Mouse (Mus musculus): Measurements from ENCODE around the gene Efna1. TPM values are rescaled to one million over a fixed set of nuclear protein-coding genes. Genes with fewer than 3 reads are reported as not detected.

Efna1 gene
- polyA plus RNA-seq, 1 experiment from 2014 or later: 66.0 TPM

DNA sequence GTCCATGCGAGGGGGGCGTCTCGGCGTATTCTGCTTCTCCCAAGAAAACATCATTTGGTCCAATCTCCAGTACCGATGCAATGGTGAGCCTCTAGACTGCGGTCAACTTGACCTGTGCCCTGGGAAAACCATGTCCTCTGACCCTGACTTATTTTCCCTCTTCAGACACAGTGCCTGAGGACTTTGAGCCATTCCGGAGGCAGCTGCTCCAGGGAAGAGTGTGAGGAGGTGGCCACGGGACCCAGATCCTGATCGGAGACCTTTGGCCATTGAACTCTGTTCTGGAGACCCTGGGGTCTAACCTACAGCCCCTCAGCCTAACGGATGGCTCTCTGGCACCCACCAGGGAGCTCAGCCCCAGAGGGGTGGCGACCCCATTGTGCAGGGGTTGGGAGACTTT lies 54.6 kb downstream of the Efna1 start:
- Histone ChIP-seq H3K36me3 (peaks cover 12% of the 10 kb centered on the region; the same call in 1 of the 2 replicates), H3K4me2 (peak overlapping the region; percentile 80), H3K4me1 (peaks cover 43% of the 10 kb centered on the region), H3K4me3 (replicated peaks) (peak overlapping the region; percentile 45), H3K9me3 (replicated peaks) (no peaks in the 10 kb centered on the region), H3K9ac (0 out of 2 replicates have a peak overlapping the region, but pooled peaks have one; percentile 39), H3K27me3 (peaks cover 13% of the 10 kb centered on the region), H3K27ac (no peak overlapping the region)
- ATAC-seq (replicated peaks; ENCODE audit: low FRiP score): no peak
- 34% methylated on average over 11 of the region's 11 CpGs for whole genome bisulfite sequencing

DNA sequence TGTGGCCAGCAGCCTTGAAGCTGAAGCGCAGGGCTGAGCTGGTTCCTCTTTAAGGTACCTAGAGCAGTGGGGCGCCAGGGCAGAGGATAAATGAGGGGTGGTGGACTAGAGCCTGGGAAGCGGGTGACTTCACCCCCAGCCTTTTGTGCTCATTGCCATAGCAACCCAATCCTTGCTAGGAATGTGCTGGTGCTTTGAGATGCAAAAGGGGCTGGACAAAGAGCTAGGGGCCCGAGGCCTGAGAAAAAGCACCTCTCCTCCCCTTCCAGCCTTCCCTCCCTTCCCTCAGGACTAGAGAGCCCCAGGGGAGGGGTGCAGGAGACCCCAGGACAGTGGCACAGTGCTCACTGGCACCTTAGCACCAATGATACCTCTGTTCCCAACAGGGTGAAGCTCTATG lies 55.0 kb downstream of the Efna1 start:
- H3K4me3 ChIP-seq (replicated peaks): no peak overlapping the region
- H3K27me3 ChIP-seq: peaks cover 13% of the 10 kb centered on the region
- H3K4me1 ChIP-seq: peaks cover 43% of the 10 kb centered on the region
- H3K36me3 ChIP-seq: peaks cover 13% of the 10 kb centered on the region; the same call in 1 of the 2 replicates
- H3K4me2 ChIP-seq: peak overlapping the region; percentile 80
- H3K9me3 ChIP-seq (replicated peaks): no peaks in the 10 kb centered on the region
- H3K9ac ChIP-seq: no peak overlapping the region
- ATAC-seq (replicated peaks; ENCODE audit: low FRiP score): no peak
- 52% methylated on average over 4 of the region's 4 CpGs for WGBS
- H3K27ac ChIP-seq: no peak overlapping the region

DNA sequence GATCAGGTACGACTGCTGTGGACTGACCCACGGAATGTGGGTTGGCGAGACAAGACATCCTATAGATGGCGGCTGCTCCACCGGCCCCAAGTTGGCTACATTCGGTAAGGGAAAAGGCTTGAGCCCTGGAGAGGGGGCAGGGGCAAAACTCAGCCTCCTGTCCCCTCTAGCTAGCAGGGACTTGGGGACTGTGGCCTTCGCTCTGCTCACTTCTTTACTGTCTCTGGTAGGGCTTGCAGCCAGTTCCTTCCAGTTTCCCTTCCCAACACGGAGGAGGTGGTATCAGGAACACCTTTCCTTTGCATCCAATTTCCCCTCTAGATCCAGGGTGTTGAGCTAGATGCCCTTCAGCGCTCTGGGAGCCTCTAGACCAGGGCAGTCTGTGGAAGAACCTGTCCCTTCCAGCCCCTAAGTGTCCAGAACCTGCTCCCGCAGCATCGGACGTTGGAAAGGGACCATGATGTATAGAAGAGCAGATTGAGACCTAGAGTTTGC lies 55.6 kb downstream of the Efna1 start:
- no peak for ATAC-seq (replicated peaks; ENCODE audit: low FRiP score)
- Histone ChIP-seq H3K4me3 (replicated peaks) (no peak overlapping the region), H3K9me3 (replicated peaks) (no peaks in the 10 kb centered on the region), H3K4me1 (peaks cover 43% of the 10 kb centered on the region), H3K36me3 (peaks cover 13% of the 10 kb centered on the region; the same call in 1 of the 2 replicates), H3K27ac (no peak overlapping the region), H3K9ac (no peak overlapping the region), H3K4me2 (no peak overlapping the region; the same call in 1 of the 2 replicates), H3K27me3 (peaks cover 11% of the 10 kb centered on the region)
- WGBS: 66% methylated on average over 12 of the region's 12 CpGs

DNA sequence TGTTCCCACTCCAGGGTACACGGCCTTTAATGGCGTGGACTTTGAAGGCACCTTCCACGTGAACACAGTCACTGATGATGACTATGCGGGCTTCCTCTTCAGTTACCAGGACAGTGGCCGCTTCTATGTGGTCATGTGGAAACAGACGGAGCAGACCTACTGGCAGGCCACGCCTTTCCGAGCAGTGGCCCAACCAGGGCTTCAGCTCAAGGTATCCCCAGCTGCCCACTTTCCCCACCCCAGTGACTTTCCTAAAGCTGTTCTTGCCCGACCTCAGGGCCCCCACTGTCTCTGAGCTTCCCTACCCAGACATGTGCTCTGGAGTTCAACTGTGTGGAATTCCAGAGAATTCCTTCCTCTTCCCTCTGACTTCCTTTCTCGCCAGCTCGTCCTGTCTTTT lies 56.1 kb downstream of the Efna1 start:
- H3K9ac ChIP-seq: no peak overlapping the region
- H3K4me2 ChIP-seq: no peak overlapping the region
- no peak overlapping the region for H3K27ac ChIP-seq
- H3K36me3 ChIP-seq: peaks cover 13% of the 10 kb centered on the region; the same call in 1 of the 2 replicates
- no peaks in the 10 kb centered on the region for H3K9me3 ChIP-seq (replicated peaks)
- ATAC-seq (replicated peaks; ENCODE audit: low FRiP score): no peak
- no peak overlapping the region for H3K4me3 ChIP-seq (replicated peaks)
- H3K4me1 ChIP-seq: peaks cover 41% of the 10 kb centered on the region
- peaks cover 11% of the 10 kb centered on the region for H3K27me3 ChIP-seq
- WGBS: 84% methylated on average over 11 of the region's 11 CpGs

MicroRNA genes within 50 kb of the gene (microRNA counts, 519-probe panel; counts per million panel counts)
- microRNA mmu-miR-92b: 349 counts per million, percentile 1 among the panel's probes with 10 or more counts

Small RNA genes within 50 kb of the gene (microRNA-seq; reads per million reads assigned to microRNA genes)
- gene Mir92b: 167 reads per million, percentile 63 among the genes with 10 or more reads in this experiment

Other genes with a start within 250 kb of the Efna1 start
- gene Rusc1, start 187.8 kb downstream of the Efna1 start, polyA plus RNA-seq (2015; fragmentation: Nextera tagmentation; extraction: Ambion mirVana): 19.3 and 19.7 TPM in 2 replicates
- gene Gm43738, start 180.0 kb downstream of the Efna1 start, polyA plus RNA-seq (2015; fragmentation: Nextera tagmentation; extraction: Ambion mirVana): not detected in 2 replicates
- gene Fdps, start 179.2 kb downstream of the Efna1 start, polyA plus RNA-seq (2015; fragmentation: Nextera tagmentation; extraction: Ambion mirVana): 188 and 215 TPM in 2 replicates
- gene Pklr, start 145.0 kb downstream of the Efna1 start, polyA plus RNA-seq (2015; fragmentation: Nextera tagmentation; extraction: Ambion mirVana): 2.3 and 5.5 TPM in 2 replicates
- gene Hcn3, start 120.9 kb downstream of the Efna1 start, polyA plus RNA-seq (2015; fragmentation: Nextera tagmentation; extraction: Ambion mirVana): 1.6 and 3.1 TPM in 2 replicates
- 28.4 and 32.0 TPM in 2 replicates for gene Clk2, start 116.3 kb downstream of the Efna1 start, polyA plus RNA-seq (2015; fragmentation: Nextera tagmentation; extraction: Ambion mirVana)
- 122 and 133 TPM in 2 replicates for gene Scamp3, start 103.7 kb downstream of the Efna1 start, polyA plus RNA-seq (2015; fragmentation: Nextera tagmentation; extraction: Ambion mirVana)
- gene Fam189b, start 98.0 kb downstream of the Efna1 start, polyA plus RNA-seq (2015; fragmentation: Nextera tagmentation; extraction: Ambion mirVana): 37.1 and 50.4 TPM in 2 replicates
- gene Gba, start 78.2 kb downstream of the Efna1 start, polyA plus RNA-seq (2015; fragmentation: Nextera tagmentation; extraction: Ambion mirVana): 41.4 and 44.0 TPM in 2 replicates
- 14.9 and 20.5 TPM in 2 replicates for gene Thbs3, start 66.0 kb downstream of the Efna1 start, polyA plus RNA-seq (2015; fragmentation: Nextera tagmentation; extraction: Ambion mirVana)
- gene Mtx1, start 54.1 kb downstream of the Efna1 start, polyA plus RNA-seq (2015; fragmentation: Nextera tagmentation; extraction: Ambion mirVana): 211 and 219 TPM in 2 replicates
- 12.0 and 12.3 TPM in 2 replicates for gene Muc1, start 52.1 kb downstream of the Efna1 start, polyA plus RNA-seq (2015; fragmentation: Nextera tagmentation; extraction: Ambion mirVana)
- 309 and 321 TPM in 2 replicates for gene Krtcap2, start 35.2 kb downstream of the Efna1 start, polyA plus RNA-seq (2015; fragmentation: Nextera tagmentation; extraction: Ambion mirVana)
- 3.4 and 5.2 TPM in 2 replicates for gene Trim46, start 34.8 kb downstream of the Efna1 start, polyA plus RNA-seq (2015; fragmentation: Nextera tagmentation; extraction: Ambion mirVana)
- 149 and 153 TPM in 2 replicates for gene Dpm3, start 21.8 kb downstream of the Efna1 start, polyA plus RNA-seq (2015; fragmentation: Nextera tagmentation; extraction: Ambion mirVana)
- gene Slc50a1, start 10.6 kb downstream of the Efna1 start, polyA plus RNA-seq (2015; fragmentation: Nextera tagmentation; extraction: Ambion mirVana): 58.0 and 59.9 TPM in 2 replicates
- gene Efna3, start 41.8 kb upstream of the Efna1 start, polyA plus RNA-seq (2015; fragmentation: Nextera tagmentation; extraction: Ambion mirVana): 9.3 and 11.9 TPM in 2 replicates
- 29.8 and 31.5 TPM in 2 replicates for gene Efna4, start 56.9 kb upstream of the Efna1 start, polyA plus RNA-seq (2015; fragmentation: Nextera tagmentation; extraction: Ambion mirVana)
- 73.4 and 84.3 TPM in 2 replicates for gene Adam15, start 68.9 kb upstream of the Efna1 start, polyA plus RNA-seq (2015; fragmentation: Nextera tagmentation; extraction: Ambion mirVana)
- gene Dcst2, start 80.8 kb upstream of the Efna1 start, polyA plus RNA-seq (2015; fragmentation: Nextera tagmentation; extraction: Ambion mirVana): 0.34 and 0.35 TPM in 2 replicates
- 1.9 and 2.5 TPM in 2 replicates for gene Dcst1, start 84.1 kb upstream of the Efna1 start, polyA plus RNA-seq (2015; fragmentation: Nextera tagmentation; extraction: Ambion mirVana)
- gene Zbtb7b, start 113.6 kb upstream of the Efna1 start, polyA plus RNA-seq (2015; fragmentation: Nextera tagmentation; extraction: Ambion mirVana): 2.4 and 3.7 TPM in 2 replicates
- gene Lenep, start 121.7 kb upstream of the Efna1 start, polyA plus RNA-seq (2015; fragmentation: Nextera tagmentation; extraction: Ambion mirVana): 0.14 TPM in 1 of 2 replicates, not detected in the other
- 29.4 and 31.4 TPM in 2 replicates for gene Flad1, start 130.7 kb upstream of the Efna1 start, polyA plus RNA-seq (2015; fragmentation: Nextera tagmentation; extraction: Ambion mirVana)
- gene Cks1b, start 137.2 kb upstream of the Efna1 start, polyA plus RNA-seq (2015; fragmentation: Nextera tagmentation; extraction: Ambion mirVana): 518 and 559 TPM in 2 replicates
- gene Shc1, start 137.3 kb upstream of the Efna1 start, polyA plus RNA-seq (2015; fragmentation: Nextera tagmentation; extraction: Ambion mirVana): 97.1 and 105 TPM in 2 replicates
- gene Pygo2, start 149.1 kb upstream of the Efna1 start, polyA plus RNA-seq (2015; fragmentation: Nextera tagmentation; extraction: Ambion mirVana): 38.3 and 43.5 TPM in 2 replicates
- gene Pbxip1, start 155.6 kb upstream of the Efna1 start, polyA plus RNA-seq (2015; fragmentation: Nextera tagmentation; extraction: Ambion mirVana): 39.6 and 39.7 TPM in 2 replicates
- gene Pmvk, start 173.4 kb upstream of the Efna1 start, polyA plus RNA-seq (2015; fragmentation: Nextera tagmentation; extraction: Ambion mirVana): 52.6 and 59.1 TPM in 2 replicates
- 2.1 and 3.0 TPM in 2 replicates for gene Kcnn3, start 239.0 kb upstream of the Efna1 start, polyA plus RNA-seq (2015; fragmentation: Nextera tagmentation; extraction: Ambion mirVana)